Mouse (Mus musculus) intestine, embryonic 14.5 days (tissue): Measurements from ENCODE around the gene Usp18. TPM values are rescaled to one million over a fixed set of nuclear protein-coding genes. Genes with fewer than 3 reads are reported as not detected.

Experiments used
- ATAC-seq: fragments of 200-750 bp; cut with Nextera tagmentation; replicated peaks from 2 replicates; pipeline ENCODE4 v1.8.0; 2017; ENCODE audit warnings: low read depth, moderate number of reproducible peaks, moderate TSS enrichment, moderate library complexity; ENCODE audit not compliant: low FRiP score, low TSS enrichment
- DNase-seq: peaks from one replicate; pipeline ENCODE4 v3.0.0-alpha.2; 2018; ENCODE audit warnings: low spot score
- H3K27ac ChIP-seq: fragments of 300-500 bp; sonication (generic); 2 replicates; pipeline ENCODE4 v1.5.1; 2014; ENCODE audit warnings: low read depth, mild to moderate bottlenecking, control low read depth
- H3K27me3 ChIP-seq: fragments of 300-500 bp; sonication (generic); replicated peaks from 2 replicates; pipeline ENCODE4 v1.6.1; 2014; ENCODE audit warnings: low read length, control low read depth; ENCODE audit not compliant: control insufficient read depth, insufficient read depth
- H3K36me3 ChIP-seq: fragments of 300-500 bp; sonication (generic); 2 replicates; pipeline ENCODE4 v1.6.1; 2014; ENCODE audit warnings: low read length, control low read depth; ENCODE audit not compliant: control insufficient read depth, insufficient read depth
- H3K4me1 ChIP-seq: fragments of 300-500 bp; sonication (generic); replicated peaks from 2 replicates; pipeline ENCODE4 v1.6.1; 2014; ENCODE audit warnings: low read length, control low read depth, mixed read lengths; ENCODE audit not compliant: control insufficient read depth, insufficient read depth
- H3K4me2 ChIP-seq: fragments of 300-500 bp; sonication (generic); 2 replicates; pipeline ENCODE4 v1.6.1; 2014; ENCODE audit warnings: low read length
- H3K4me3 ChIP-seq: fragments of 300-500 bp; sonication (generic); 2 replicates; pipeline ENCODE4 v1.5.1; 2014; ENCODE audit warnings: low read depth, low read length, control low read depth, mixed read lengths
- H3K9ac ChIP-seq: fragments of 300-500 bp; sonication (generic); 2 replicates; pipeline ENCODE4 v1.6.1; 2014; ENCODE audit warnings: mild to moderate bottlenecking, low read length
- H3K9me3 ChIP-seq: fragments of 300-500 bp; sonication (generic); 2 replicates; pipeline ENCODE4 v1.6.1; 2016; ENCODE audit warnings: low read length, control low read depth; ENCODE audit not compliant: control insufficient read depth
- WGBS: fragments of 180-500 bp; shearing (Covaris S2); extraction: QIAGEN DNeasy Blood & Tissue Kit; methylation state at CpG from one replicate; pipeline ENCODE4 v1.1.7; 2014; 5-methylcytosine and 5-hydroxymethylcytosine counted together
- polyA plus RNA-seq: library from polyadenylated mRNA; unstranded; fragments of >200 nt; fragmentation: Nextera tagmentation; extraction: Ambion mirVana; gene quantifications from 2 replicates; pipeline ENCODE4 v1.2.1, GENCODE M21; 2014

The Usp18 gene
- polyA plus RNA-seq, 1 experiment from 2014 or later = 2.8 TPM

- Histone ChIP-seq H3K27ac (no peak overlapping the region), H3K4me3 (no peak overlapping the region), H3K9ac (no peak overlapping the region), H3K9me3 (no peaks in the 10 kb centered on the region), H3K4me1 (no peaks in the 10 kb centered on the region), H3K27me3 (no peaks in the 10 kb centered on the region), H3K4me2 (no peak overlapping the region), H3K36me3 (no peaks in the 10 kb centered on the region)
- no peak for ATAC-seq
- no peak for DNase-seq
- WGBS = 94% methylated on average over 10 of the region's 10 CpGs
These were observed 25.5 kb upstream of the Usp18 start for GRCm38 (mm10) chr6:121220181-121220580.

- no peak overlapping the region for H3K9ac ChIP-seq
- DNase-seq (no peak), ATAC-seq (no peak)
- H3K4me3 ChIP-seq = no peak overlapping the region
- no peaks in the 10 kb centered on the region for H3K4me1 ChIP-seq
- H3K9me3 ChIP-seq = no peaks in the 10 kb centered on the region
- H3K4me2 ChIP-seq = no peak overlapping the region
- H3K27me3 ChIP-seq = no peaks in the 10 kb centered on the region
- H3K36me3 ChIP-seq = no peaks in the 10 kb centered on the region
- 72% methylated on average over 8 of the region's 8 CpGs for WGBS
- H3K27ac ChIP-seq = no peak overlapping the region
These were observed 23.7 kb upstream of the Usp18 start for GRCm38 (mm10) chr6:121221876-121222597.

GRCm38 (mm10) chr6:121223001-121223400, 22.7 kb upstream of the Usp18 start:
- 97% methylated on average over 14 of the region's 14 CpGs for WGBS
- Histone ChIP-seq H3K4me3 (no peak overlapping the region), H3K27ac (no peak overlapping the region), H3K9me3 (no peaks in the 10 kb centered on the region), H3K27me3 (no peaks in the 10 kb centered on the region), H3K36me3 (no peaks in the 10 kb centered on the region), H3K9ac (no peak overlapping the region), H3K4me2 (no peak overlapping the region), H3K4me1 (no peaks in the 10 kb centered on the region)
- ATAC-seq = no peak
- no peak for DNase-seq

- no peaks in the 10 kb centered on the region for H3K9me3 ChIP-seq
- ATAC-seq = no peak
- 68% methylated on average over 5 of the region's 5 CpGs for WGBS
- H3K4me2 ChIP-seq = no peak overlapping the region
- H3K4me1 ChIP-seq = no peaks in the 10 kb centered on the region
- no peak overlapping the region for H3K4me3 ChIP-seq
- H3K27me3 ChIP-seq = no peaks in the 10 kb centered on the region
- no peaks in the 10 kb centered on the region for H3K36me3 ChIP-seq
- H3K27ac ChIP-seq = no peak overlapping the region
- no peak overlapping the region for H3K9ac ChIP-seq
- DNase-seq = no peak
These were observed 21.6 kb upstream of the Usp18 start for GRCm38 (mm10) chr6:121224067-121224466.

GRCm38 (mm10) chr6:121224993-121225392, 20.7 kb upstream of the Usp18 start:
- no peak for ATAC-seq
- H3K4me3 ChIP-seq = no peak overlapping the region
- H3K36me3 ChIP-seq = no peaks in the 10 kb centered on the region
- no peak overlapping the region for H3K27ac ChIP-seq
- DNase-seq = no peak
- H3K9ac ChIP-seq = no peak overlapping the region
- H3K27me3 ChIP-seq = no peaks in the 10 kb centered on the region
- H3K9me3 ChIP-seq = no peaks in the 10 kb centered on the region
- H3K4me1 ChIP-seq = no peaks in the 10 kb centered on the region
- 11% methylated on average over 6 of the region's 6 CpGs for WGBS
- no peak overlapping the region for H3K4me2 ChIP-seq

- Histone ChIP-seq H3K36me3 (no peaks in the 10 kb centered on the region), H3K27ac (no peak overlapping the region), H3K4me2 (no peak overlapping the region), H3K4me1 (no peaks in the 10 kb centered on the region), H3K27me3 (no peaks in the 10 kb centered on the region), H3K9me3 (no peaks in the 10 kb centered on the region), H3K9ac (no peak overlapping the region), H3K4me3 (no peak overlapping the region)
- DNase-seq (no peak), ATAC-seq (no peak)
- 56% methylated on average over 4 of the region's 4 CpGs for WGBS
These were observed 19.7 kb upstream of the Usp18 start for GRCm38 (mm10) chr6:121226043-121226442.

GRCm38 (mm10) chr6:121226744-121227143, 19.0 kb upstream of the Usp18 start:
- H3K9ac ChIP-seq = no peak overlapping the region
- no peaks in the 10 kb centered on the region for H3K9me3 ChIP-seq
- WGBS = 81% methylated on average over 2 of the region's 2 CpGs
- H3K4me3 ChIP-seq = no peak overlapping the region
- H3K36me3 ChIP-seq = no peaks in the 10 kb centered on the region
- H3K27me3 ChIP-seq = no peaks in the 10 kb centered on the region
- DNase-seq = no peak
- no peak for ATAC-seq
- H3K27ac ChIP-seq = no peak overlapping the region
- no peak overlapping the region for H3K4me2 ChIP-seq
- H3K4me1 ChIP-seq = no peaks in the 10 kb centered on the region

- Histone ChIP-seq H3K4me2 (no peak overlapping the region), H3K27me3 (no peaks in the 10 kb centered on the region), H3K4me3 (no peak overlapping the region), H3K27ac (no peak overlapping the region), H3K9me3 (no peaks in the 10 kb centered on the region), H3K36me3 (no peaks in the 10 kb centered on the region), H3K4me1 (no peaks in the 10 kb centered on the region), H3K9ac (no peak overlapping the region)
- no peak for ATAC-seq
- no peak for DNase-seq
- 67% methylated on average over 8 of the region's 8 CpGs for WGBS
These were observed 17.3 kb upstream of the Usp18 start for GRCm38 (mm10) chr6:121228421-121228820.

GRCm38 (mm10) chr6:121232652-121233051, 13.1 kb upstream of the Usp18 start:
- no peaks in the 10 kb centered on the region for H3K9me3 ChIP-seq
- no peaks in the 10 kb centered on the region for H3K36me3 ChIP-seq
- no peak for ATAC-seq
- no peak overlapping the region for H3K27ac ChIP-seq
- 47% methylated on average over 1 of the region's 1 CpGs for WGBS
- no peak overlapping the region for H3K4me3 ChIP-seq
- no peaks in the 10 kb centered on the region for H3K27me3 ChIP-seq
- DNase-seq = no peak
- H3K4me1 ChIP-seq = no peaks in the 10 kb centered on the region
- no peak overlapping the region for H3K9ac ChIP-seq
- no peak overlapping the region for H3K4me2 ChIP-seq
